Mouse (Mus musculus): ENCODE data around the gene Dqx1.

Dqx1 gene

GRCm38 (mm10) chr6:83057790-83058189 lies at the start of gene Dqx1:
Gene Dqx1 (plus strand): TSS chr6:83057844.
- CTCF ChIA-PET: interaction anchor here (0.5 kb wide), 1 partner anchor 179 kb away, joined by 7 read pairs; no protein-coding TSS in a partner anchor

DNA sequence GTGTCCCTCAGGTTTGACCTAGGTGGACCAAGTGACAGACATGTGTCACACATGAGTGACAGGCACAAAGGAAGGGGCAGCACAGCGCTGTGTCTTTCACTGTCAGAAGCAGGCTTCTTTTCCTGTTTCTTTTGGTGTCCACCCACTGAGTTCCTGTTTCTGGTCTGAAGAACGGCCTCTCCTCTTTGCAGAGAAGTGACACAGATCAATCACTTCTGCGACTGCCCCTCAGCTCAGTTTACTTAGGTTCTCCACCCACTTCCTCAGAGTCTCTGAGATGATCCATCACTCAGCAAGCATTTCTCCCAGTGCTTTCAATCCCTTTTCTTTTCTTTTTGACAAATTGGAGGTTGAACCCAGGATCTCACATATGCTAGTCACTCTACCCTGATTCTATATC lies 49.0 kb upstream of the Dqx1 start:
- CTCF ChIA-PET: no interaction called here

DNA sequence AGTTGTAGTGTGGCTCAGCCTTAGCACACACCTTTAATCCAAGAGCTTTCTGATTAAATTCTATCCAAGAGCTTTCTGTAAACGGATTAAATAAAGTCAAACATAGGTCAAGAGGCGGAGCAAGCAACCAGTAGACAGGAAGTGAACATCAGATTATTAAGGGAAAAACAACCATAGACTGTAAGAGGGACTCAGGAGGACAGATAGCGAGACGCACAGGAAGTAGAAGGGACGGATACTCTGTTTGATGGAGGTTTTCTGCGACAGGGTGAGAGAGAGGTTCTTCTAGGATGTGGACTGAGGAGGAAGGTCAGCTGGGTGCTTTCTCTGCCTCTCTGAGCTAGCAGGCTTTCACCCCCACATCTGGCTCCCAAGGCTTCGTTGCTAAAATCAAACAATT lies 47.6 kb upstream of the Dqx1 start:
- CTCF ChIA-PET: interaction anchor here (1.2 kb wide), 1 partner anchor 12 kb away, joined by 3 read pairs; no protein-coding TSS in a partner anchor

GRCm38 (mm10) chr6:83011255-83011654 lies 46.4 kb upstream of the Dqx1 start:
- CTCF ChIA-PET: no interaction called here

DNA sequence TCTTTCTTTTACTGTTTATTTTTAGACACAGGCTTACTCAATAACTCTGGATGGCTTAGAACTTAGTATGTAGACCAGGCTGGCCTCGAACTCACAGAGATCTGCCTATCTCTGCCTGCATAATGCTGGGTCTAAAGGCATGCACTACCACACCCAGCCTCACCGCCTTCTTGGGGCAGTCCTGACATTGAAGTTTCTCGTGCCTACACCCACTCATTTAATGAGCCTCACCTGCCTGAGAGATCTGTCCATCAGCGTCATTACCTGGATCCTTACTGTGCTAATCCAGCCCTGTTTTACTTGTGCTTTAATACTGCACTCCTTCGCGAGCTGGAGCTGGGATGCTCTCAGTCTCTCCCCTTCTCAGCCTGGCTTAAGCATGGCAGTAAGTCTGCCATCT lies 45.9 kb upstream of the Dqx1 start:
- CTCF ChIA-PET: no interaction called here

DNA sequence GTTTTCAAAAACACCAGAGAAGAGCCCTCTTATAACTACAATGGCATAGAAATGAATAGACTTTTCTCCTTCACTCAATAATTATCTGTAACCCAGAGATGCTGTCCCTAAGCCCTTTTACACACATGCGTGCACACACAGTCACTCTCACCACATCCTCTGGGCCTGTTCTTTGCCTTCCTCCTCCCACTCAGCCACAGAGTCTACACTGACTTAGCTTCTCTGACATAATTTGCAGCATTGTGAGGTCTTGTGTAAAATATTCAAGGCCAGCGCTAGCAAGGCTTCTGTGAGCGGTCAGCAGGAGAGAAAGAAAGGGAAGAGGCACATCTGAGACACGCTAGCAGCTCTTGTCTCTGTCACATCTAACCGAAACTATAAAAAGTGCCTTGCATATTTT lies 44.2 kb upstream of the Dqx1 start:
- CTCF ChIA-PET: interaction anchor here (1.3 kb wide), 1 partner anchor 17 kb away, joined by 4 read pairs; no protein-coding TSS in a partner anchor

DNA sequence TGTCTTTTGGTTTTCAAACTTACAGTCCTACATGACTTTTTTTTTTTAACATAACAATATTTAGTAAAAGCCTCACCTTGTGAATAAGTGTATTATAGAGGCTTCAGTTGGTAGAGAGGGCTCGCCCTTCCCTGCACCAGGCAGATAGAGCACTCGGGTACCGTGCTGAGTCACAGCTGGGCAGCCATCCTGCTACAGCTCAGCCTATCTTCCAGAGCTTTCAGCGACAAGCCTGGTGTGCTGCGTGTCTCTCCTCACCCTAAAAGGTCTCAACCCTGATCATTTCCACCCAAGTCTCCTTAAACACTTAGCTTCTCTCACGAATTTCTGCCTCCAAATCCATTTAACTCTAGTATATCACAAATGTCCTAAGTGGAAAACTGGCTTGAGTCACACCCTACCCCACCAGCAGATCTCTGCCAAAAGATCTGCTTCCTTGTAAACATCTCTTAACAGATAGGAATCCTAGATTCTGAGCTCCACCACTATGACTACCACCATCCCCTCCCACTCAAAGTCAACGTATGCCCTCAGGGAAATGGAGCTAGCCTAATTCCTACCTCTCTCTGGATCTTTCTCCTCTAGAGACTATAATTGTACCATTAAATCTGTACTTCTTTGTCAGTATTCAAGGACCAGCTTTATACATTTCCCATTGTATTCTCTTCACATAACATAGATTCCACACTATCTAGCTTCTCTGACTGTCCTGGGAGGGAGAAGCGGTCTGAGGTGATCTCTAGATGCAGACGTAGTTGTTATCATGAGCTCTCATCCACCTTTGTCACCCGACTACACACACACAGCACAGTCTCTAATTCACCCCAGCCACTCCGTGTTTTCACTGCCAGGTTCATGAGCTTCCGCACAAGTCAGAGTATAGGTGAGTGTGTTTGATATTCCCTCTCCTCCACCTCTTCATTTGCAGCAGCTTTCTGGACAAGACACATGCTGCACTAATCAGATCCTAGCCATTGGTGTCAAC lies 42.9 kb upstream of the Dqx1 start:
- CTCF ChIA-PET: interaction anchor here (0.7 to 1.3 kb wide), 3 partner anchors 18 to 110 kb away, joined by 3 to 7 read pairs (median 4); no protein-coding TSS in a partner anchor

DNA sequence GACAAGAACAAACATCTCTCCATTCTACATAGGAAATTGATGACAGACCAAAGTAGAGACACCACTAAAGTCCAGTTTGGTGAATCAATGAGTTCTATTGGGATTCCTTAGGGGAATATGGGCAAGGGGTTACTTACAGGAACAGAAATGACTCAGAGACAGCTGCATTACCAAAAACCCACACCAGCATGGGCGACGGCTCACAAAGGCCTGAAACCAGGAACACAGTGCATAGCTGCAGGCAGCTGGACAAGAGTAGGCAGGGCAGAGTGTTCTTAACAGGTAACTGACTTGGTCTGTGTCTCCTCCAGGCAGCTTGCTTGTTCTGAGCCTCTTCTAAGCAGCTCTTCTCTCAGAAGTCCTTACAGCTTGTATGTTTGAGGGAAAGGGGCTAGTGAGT lies 41.9 kb upstream of the Dqx1 start:
- CTCF ChIA-PET: no interaction called here

- CTCF ChIA-PET: interaction anchor here (0.7 kb wide), 1 partner anchor 20 kb away, joined by 3 read pairs; no protein-coding TSS in a partner anchor
Observed at GRCm38 (mm10) chr6:83017190-83017589, 40.5 kb upstream of the Dqx1 start.

DNA sequence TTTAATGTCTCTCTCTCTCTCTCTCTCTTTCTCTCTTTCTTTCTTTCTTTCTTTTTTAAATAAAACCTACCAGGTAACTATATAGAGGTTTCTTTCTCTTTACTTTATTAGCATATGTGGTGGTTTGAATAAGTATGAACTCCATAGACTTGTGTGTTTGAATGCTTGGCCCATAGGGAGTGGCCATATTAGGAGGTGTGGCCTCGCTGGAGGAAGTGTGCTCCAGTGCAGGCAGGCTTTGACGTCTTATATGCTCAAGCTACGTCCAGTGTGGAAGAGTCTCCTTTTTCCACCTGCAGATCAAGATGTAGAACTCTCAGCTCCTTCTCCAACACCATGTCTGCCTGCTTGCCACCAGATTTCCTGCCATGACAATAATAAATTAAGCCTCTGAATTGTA lies 38.6 kb upstream of the Dqx1 start:
- CTCF ChIA-PET: no interaction called here

- CTCF ChIA-PET: no interaction called here
Observed at GRCm38 (mm10) chr6:83020121-83020520, 37.5 kb upstream of the Dqx1 start.

GRCm38 (mm10) chr6:83020836-83021593 lies 36.6 kb upstream of the Dqx1 start:
- CTCF ChIA-PET: interaction anchor here (1.0 kb wide), 1 partner anchor 82 kb away, joined by 3 read pairs; no protein-coding TSS in a partner anchor

DNA sequence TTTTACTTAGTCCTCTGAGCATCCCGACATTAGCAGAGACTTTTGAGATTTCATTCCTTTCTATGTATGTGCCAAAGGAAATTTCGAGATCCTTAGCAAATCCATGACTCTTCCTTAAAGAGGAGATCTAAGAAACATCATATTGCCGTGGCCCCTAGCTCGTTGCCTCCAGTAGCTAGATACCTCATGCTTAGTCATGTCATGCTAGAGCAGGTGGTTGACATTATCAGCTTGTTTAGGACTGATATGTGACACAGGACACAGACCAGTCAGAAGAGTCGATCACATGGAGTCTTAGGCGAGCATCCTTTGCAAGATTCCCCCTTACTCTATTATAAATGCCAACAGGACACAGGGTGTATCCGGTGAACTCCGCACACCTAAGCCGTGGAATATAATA lies 34.6 kb upstream of the Dqx1 start:
- CTCF ChIA-PET: interaction anchor here (1.0 kb wide), 1 partner anchor 13 kb away, joined by 3 read pairs; no protein-coding TSS in a partner anchor

DNA sequence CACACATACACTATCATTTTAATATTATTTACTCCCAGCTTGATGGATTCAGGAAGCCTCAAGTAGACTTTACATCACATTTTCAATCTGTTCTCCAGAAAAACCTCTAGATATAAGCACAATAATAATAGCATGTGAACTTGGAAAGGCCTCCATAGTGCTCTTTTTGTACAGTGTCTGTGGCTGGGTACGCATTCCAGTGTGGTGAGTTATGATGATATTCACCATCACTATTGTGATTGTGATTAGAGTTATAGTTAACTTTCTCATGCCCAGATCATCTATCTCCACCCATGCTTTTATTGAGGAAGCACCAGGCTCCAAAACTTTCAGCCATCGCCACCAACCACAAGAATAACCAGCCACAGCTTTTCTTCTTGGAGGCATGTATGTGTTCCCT lies 33.9 kb upstream of the Dqx1 start:
- CTCF ChIA-PET: no interaction called here

DNA sequence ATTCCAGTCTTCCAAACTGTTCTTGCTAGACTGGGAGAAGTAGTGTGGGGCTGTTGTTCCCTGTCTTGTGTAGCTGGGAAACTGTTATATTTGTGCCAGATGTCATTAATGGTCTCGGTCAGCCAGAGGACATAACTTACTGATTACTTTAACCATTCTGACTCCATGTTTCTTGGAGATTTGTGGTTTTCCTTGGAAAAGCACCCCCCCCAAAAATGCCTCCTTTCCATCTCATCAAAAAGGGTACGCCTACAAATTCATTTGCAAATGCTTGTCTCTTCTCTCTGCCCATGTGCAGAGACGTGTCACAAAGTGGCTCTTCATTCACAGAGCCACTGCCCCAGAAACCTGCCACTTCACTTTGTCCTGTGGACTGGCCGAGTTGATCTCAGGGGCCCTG lies 33.2 kb upstream of the Dqx1 start:
- CTCF ChIA-PET: no interaction called here

DNA sequence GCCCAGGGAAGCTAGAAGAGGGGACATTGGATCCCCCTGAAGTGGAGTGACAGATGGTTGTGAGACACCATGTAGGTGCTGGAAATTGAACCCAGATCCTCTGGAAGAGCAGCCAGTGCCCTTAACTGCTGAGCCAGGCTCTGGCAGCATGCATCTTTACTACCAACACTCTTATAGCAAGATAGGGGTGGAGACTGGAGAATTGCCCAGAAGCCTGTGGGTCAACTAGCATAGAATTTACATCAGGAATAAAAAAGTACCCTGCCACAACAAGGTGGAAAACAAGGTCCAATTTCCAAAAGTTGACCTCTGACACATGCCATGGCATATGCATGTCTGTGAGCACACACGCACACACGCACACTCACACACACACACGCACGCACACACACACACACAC lies 32.4 kb upstream of the Dqx1 start:
- CTCF ChIA-PET: no interaction called here

DNA sequence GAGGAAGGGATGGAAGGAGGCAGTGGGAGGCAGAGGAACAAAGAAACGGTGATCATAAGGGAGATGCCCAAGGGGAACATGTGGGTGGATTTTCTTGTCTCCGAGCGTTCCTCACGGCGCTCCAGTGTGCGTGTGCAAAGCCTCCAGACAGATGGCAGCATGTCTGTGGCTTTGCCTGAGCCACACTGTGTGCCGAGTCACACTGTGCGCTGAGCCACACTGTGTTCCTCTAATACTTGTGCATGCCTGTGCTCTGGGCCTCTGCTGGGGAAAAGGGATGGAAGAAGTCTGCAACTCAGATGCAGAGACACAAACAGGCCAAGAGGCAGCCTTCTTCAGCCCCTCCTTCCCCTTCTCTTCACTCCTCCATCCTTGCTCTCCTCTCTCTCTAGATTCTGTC lies 30.4 kb upstream of the Dqx1 start:
- CTCF ChIA-PET: no interaction called here

DNA sequence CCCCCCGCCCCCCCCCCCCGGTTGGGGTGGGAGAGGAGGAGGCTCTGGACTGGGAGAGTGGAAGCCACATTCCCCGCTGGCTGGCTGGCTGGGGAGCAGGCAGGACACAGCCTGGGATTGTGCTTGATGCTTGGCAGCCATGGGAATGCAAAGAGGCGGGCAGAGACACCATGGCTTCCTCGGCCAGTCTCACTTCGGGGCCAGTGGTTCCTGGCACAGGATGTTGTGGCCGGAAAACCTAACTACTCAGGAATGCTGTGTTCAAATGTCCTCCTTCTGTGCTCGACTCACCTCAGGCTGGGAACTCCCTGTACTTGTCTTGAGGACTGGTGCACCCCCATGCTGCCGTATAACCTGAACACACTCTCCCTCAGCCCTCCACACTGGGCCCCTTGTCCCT lies 29.9 kb upstream of the Dqx1 start:
- CTCF ChIA-PET: no interaction called here

- CTCF ChIA-PET: no interaction called here
Observed at GRCm38 (mm10) chr6:83029777-83030176, 27.9 kb upstream of the Dqx1 start.

- CTCF ChIA-PET: interaction anchor here (1.5 kb wide), 1 partner anchor 9 kb away, joined by 4 read pairs; no protein-coding TSS in a partner anchor
Observed at GRCm38 (mm10) chr6:83031111-83031510, 26.5 kb upstream of the Dqx1 start.

- CTCF ChIA-PET: interaction anchor here (0.6 to 1.5 kb wide), 3 partner anchors 10 to 174 kb away, joined by 3 to 9 read pairs (median 4); no protein-coding TSS in a partner anchor
Observed at GRCm38 (mm10) chr6:83031921-83032590, 25.6 kb upstream of the Dqx1 start.

GRCm38 (mm10) chr6:83032769-83033191 lies 24.9 kb upstream of the Dqx1 start:
- CTCF ChIA-PET: interaction anchor here (0.6 kb wide), 1 partner anchor 93 kb away, joined by 9 read pairs; no protein-coding TSS in a partner anchor
